Mouse (Mus musculus) megakaryocyte, adult 5-6 weeks (primary cell): ENCODE measurements around the gene Gm13290. TPM values are rescaled to one million over a fixed set of nuclear protein-coding genes. Genes with fewer than 3 reads are reported as not detected.
A peak's percentile ranks its signal among the peaks of the same experiment; 100 is the strongest.
"Not testable (repeated sequence)": the region's sequence is repeated elsewhere in the genome, so short reads cannot be mapped to it uniquely, and the experiment has no call there.

ENCODE experiments used
- ATAC-seq: 2 replicates; pipeline ENCODE4 v1.8.0; 2016; ENCODE audit warnings: mild to moderate bottlenecking, inconsistent platforms; ENCODE audit not compliant: poor library complexity, severe bottlenecking
- total RNA-seq, 2 experiments: library from RNA; stranded (forward) in 1 of 2; stranded (reverse) in 1 of 2; fragments of 153-499, 151-499 nt in 1 of 2; fragments of 221-1000, 200-1000 nt in 1 of 2; gene quantifications; 2 replicates each; pipeline versions ENCODE4 v1.2.3 to v1.2.4; 2015 to 2017

Gene Gm13290
- total RNA-seq (2015) (not detected in 2 replicates), total RNA-seq (2017) (not detected in 2 replicates)

- ATAC-seq: not testable (repeated sequence)
Observed at GRCm38 (mm10) chr4:88773534-88773933, at the start of gene Gm13290. Gm13290 (plus strand) TSS chr4:88773834.

- ATAC-seq: no peak
Observed at GRCm38 (mm10) chr4:88726727-88727126, 46.9 kb upstream of the Gm13290 start.

GRCm38 (mm10) chr4:88727324-88727723 lies 46.3 kb upstream of the Gm13290 start:
- ATAC-seq: peak; percentile 85

DNA sequence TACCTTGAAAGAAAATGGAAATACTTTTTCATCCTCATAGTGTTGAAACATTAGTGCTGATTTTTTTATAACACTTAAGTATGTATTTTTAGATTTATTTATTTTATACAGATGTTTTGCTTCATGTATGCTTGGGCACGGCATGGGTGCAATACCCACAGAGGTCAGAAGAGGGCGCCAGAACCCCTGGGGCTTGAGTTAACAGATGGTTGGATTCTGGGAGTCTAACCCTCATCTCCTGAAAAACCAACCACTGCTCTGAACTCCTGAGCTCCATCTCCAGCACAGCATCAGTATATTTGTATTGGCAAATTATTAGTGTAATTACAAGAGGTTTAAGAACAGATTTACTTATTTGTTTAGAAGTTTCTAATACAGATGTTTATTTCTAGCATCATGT lies 35.2 kb upstream of the Gm13290 start:
- peak; percentile 85 for ATAC-seq

DNA sequence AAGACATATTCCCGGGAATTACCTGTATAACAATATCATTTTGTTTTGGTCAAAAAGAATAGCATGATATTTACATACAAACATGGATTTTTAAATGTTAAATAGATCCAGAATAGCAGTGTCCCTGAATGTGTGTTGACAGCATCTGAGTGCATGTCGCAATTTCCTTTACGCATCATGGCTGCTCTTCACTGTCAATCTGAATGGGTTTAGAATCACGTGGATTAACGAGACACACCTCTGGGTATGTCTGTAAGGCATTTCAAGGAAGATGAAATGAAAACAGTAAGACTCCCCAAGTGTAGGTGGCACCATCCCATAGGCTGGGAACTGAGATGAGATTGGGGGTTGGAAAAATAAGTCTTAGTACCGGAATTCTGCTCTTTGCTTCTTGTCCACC lies 34.6 kb upstream of the Gm13290 start:
- peak; percentile 78 for ATAC-seq

GRCm38 (mm10) chr4:88741426-88741825 lies 32.2 kb upstream of the Gm13290 start:
- ATAC-seq: peak; percentile 63

DNA sequence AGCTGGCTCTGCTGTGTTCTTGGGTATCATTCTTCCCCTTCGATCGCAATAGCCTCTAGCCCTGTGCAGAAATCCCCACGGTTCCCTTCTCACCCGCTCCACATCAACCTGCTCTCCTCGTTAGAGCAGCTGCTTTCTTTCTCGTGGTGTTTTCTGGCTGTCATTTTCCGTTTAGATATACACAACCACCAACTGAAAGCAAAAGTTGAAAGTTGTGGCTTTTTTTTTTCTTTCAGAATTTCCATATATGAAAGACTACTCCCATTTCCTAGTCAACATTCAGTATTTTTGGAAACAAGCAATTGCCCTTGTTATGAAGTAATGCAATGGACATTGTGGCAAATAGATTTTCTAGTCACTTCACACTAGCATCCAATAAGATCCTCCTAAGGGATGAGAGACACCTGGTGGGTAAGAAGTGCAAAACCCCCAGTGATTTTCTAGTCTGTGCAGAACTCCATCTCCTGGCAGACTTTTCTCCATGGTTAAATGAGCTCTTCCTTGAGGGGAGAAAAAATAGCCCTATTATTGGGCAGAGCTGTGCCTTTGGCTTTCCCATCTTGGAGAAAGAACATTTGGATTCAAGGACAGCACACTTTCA lies 30.8 kb upstream of the Gm13290 start:
- no peak for ATAC-seq

DNA sequence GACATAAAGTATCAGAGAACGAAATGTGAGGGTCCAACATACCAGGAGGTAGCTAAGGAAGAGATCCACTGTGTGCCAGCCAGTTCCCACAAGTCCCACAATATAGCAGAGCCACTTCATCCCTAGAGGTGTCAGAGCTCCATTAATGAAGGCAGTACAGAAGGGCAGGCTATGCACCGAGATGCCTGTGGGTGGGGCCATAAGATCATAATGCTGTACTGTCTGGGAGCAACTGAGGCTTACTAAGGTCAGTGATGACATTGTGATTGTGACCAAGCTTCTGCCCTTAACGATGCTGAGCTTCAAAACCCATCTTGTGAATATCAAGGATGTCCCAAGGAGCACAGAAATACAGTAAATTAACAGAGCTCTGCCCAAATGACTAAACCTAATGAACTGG lies 29.4 kb upstream of the Gm13290 start:
- no peak for ATAC-seq

GRCm38 (mm10) chr4:88749926-88750325 lies 23.7 kb upstream of the Gm13290 start:
- ATAC-seq: no peak

DNA sequence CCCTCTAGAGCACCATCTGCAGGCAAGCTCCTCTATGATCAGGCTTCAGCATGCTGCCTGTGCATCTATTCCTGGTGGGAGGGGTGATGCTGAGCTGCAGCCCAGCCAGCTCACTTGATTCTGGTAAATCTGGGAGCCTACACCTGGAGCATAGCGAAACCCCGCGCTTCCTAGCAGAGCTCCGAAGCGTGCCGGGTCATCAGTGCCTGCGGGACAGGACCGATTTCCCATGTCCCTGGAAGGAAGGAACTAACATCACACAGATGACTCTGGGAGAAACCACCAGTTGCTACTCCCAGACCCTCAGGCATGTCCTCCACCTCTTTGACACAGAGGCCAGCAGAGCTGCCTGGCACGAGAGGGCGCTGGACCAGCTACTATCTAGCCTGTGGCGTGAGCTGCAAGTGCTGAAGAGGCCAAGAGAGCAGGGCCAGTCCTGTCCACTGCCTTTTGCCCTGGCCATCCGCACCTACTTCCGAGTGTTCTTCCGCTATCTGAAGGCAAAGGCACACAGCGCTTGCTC lies 18.8 kb upstream of the Gm13290 start, which contains the start of gene Gm13271:
Gene Gm13271 (plus strand): TSS at position 51 of the 523 bp plus-strand sequence.
- not testable (repeated sequence) for ATAC-seq

DNA sequence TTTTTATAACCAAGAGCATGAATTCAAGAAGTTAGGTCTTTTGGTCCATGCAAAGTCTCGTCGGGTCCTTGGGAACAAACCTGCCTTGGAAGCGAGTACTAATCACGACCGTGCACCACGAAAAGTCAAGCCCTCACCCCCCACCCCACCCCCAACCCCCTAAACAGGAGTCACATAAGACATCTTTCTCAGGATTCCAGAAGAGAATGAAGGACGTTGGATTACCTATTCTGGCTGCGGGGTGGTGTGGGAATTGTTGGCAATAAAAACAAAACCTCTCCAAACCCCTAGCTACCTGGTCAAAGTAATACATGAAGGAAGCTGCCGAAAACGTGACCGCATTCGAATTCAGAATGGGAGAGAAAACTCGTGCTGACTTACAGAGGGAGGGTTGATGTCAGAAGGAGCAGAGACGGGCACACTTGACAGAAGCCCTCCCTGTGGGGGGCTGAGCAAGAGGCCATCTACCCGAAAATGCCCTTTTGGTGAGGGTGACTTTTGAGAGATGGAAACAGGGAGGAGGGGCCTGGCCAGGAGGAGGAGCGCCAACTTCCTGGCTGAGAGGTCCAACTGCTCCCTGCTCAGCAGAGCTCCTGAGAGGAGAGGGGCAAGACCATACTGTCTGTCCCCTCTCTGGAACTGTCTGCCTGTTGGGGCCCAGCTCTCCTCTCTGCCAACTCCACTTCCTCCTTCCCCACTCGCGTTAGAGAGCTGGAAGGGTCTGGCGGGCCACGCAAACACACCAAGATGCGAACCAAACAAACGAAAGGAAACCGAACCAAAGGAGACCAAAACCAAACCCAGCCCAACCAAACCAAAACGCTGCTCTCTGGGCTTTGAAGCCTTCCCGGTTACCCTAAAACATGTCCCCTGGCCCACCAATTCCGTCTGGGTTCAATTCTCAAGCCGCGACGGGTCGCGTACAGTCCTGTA lies 16.8 kb upstream of the Gm13290 start:
- not testable (repeated sequence) for ATAC-seq

DNA sequence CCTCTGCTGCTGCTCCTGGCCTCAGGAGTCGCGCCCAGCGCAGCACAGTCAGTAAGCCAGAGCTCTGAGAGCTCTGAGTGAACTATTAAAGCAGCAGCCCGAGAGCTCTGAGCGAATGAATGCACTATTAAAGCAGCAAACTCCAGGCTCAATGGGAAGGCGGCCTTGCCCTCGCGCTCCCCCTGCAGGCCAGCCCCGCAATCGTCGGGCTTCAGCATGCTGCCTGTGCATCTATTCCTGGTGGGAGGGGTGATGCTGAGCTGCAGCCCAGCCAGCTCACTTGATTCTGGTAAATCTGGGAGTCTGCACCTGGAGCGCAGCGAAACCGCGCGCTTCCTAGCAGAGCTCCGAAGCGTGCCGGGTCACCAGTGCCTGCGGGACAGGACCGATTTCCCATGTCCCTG lies 16.0 kb upstream of the Gm13290 start:
- peak; percentile 100 for ATAC-seq

- not testable (repeated sequence) for ATAC-seq
Observed at GRCm38 (mm10) chr4:88758751-88759150, 14.9 kb upstream of the Gm13290 start.

- not testable (repeated sequence) for ATAC-seq
Observed at GRCm38 (mm10) chr4:88759610-88760268, 13.9 kb upstream of the Gm13290 start, which contains the start of gene Gm13283. Gm13283 (plus strand) TSS chr4:88760119.

DNA sequence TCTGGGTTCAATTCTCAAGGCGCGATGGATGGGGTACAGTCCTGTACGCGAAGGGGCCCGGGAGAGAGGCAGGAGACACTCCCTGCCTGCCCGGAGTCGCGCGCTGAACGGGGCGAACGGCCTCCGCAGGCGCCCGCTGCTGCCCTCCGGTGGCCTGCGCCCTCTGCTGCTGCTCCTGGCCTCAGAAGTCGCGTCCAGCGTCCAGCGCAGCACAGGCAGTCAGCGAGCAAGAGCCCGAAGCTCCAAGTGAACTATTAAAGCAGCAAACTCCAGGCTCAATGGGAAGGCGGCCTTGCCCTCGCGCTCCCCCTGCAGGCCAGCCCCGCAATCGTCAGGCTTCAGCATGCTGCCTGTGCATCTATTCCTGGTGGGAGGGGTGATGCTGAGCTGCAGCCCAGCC lies 13.2 kb upstream of the Gm13290 start:
- not testable (repeated sequence) for ATAC-seq

DNA sequence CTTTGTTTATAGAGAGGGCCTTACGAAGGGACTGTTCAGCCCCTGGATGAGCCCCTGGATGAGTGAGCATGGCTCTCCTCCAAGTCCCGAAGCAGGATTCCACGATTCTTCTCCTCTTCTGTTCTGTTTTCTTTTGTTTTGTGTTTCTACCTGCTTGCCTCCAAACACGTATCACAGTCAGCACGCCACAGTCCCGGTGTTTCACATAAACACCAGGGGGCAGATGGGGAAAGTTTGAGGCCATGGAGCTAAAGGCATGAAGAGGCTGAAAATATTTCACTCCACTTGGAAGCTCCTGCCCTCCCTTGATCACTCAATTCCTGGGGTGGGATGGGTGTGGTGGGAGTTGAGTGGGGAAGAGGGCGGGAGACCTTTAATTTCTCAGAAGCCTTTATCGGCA lies 11.9 kb upstream of the Gm13290 start:
- ATAC-seq: not testable (repeated sequence)

- ATAC-seq: not testable (repeated sequence)
Observed at GRCm38 (mm10) chr4:88762341-88762740, 11.3 kb upstream of the Gm13290 start.

- peak; percentile 94 for ATAC-seq
Observed at GRCm38 (mm10) chr4:88763384-88764018, 10.1 kb upstream of the Gm13290 start.

DNA sequence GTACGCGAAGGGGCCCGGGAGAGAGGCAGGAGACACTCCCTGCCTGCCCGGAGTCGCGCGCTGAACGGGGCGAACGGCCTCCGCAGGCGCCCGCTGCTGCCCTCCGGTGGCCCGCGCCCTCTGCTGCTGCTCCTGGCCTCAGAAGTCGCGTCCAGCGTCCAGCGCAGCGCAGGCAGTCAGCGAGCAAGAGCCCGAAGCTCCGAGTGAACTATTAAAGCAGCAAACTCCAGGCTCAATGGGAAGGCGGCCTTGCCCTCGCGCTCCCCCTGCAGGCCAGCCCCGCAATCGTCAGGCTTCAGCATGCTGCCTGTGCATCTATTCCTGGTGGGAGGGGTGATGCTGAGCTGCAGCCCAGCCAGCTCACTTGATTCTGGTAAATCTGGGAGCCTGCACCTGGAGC lies 3.0 kb downstream of the Gm13290 start, which contains the start of gene Gm13289:
Gene Gm13289 (plus strand): TSS at position 301 of the 400 bp plus-strand sequence.
- ATAC-seq: not testable (repeated sequence)

GRCm38 (mm10) chr4:88779550-88779949 lies 5.9 kb downstream of the Gm13290 start, which contains the start of gene Gm13272:
Gm13272 (plus strand) TSS chr4:88779850.
- ATAC-seq: not testable (repeated sequence)
